8 mouse cellular contexts compared by ENCODE assay signal in the genomic region with DNA sequence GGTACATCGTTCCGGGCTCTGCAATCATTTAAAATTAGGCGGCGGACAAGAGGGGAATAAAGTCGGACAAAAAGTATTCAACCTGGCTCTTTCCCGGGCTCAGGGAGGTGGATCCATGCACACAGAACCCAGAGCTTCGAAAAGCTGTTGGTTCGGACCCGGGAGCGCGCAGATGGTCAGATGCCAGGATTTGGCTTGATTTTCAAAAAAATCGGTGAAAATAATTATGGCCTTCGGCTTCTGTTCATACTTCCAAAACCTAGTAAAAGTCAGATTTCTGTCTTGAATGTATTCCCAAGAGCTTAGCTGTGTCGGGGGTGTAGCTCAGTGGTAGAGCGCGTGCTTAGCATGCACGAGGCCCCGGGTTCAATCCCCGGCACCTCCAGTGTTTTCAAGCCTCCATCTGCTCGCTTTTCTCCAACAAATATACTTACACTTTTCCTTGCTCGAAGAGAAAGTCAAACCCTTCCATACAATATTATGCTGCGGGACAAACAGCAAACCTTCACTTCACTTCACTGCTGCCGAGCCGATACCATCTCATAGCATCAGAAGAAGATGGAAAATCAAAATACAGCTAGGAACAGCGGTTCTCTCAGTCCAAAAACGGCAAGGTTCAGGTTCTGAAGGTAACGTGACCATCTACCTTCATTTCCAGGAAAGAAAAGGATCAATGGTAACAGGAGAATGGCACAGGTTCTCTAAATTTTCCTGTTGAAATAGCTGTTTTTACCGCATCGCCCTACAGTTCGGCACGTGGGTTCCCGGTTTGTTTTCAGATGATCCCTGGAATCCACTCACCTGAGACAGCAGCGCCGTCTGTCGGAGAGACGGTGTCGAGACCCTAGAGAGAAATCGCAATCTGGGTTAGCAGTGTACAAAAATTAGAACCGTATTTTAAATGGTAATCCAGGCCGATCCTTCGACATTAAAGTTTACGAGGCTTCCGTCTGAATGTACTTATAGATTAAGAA. TPM values are rescaled to one million over a fixed set of nuclear protein-coding genes. Genes with fewer than 3 reads are reported as not detected.
A peak's percentile ranks its signal among the peaks of the same experiment; 100 is the strongest.
DNase-seq lines count a peak whose midpoint lies in the region; ATAC-seq and TF ChIP-seq lines count a peak whose summit lies in the region.

No protein-coding gene starts in this region.

- peak; percentile 89 for DNase-seq in MEL (ENCODE audit: low read depth, low spot score)
- peak; percentile 86 to 90 for DNase-seq in cerebellum, adult 2 months
- DNase-seq in forebrain, postnatal 0 days = peak; percentile 92
- DNase-seq in heart, postnatal 4 days = peak; percentile 72
- peak; percentile 72 to 91 for DNase-seq in layer of hippocampus, adult 8-10 months (ENCODE audit: low spot score in 2 of 2)
- DNase-seq in lung, embryonic 14.5 days = peak; percentile 95
- peak; percentile 69 for DNase-seq in testis, postnatal 14 days (ENCODE audit: low spot score)

- H3K9me3 ChIP-seq in MEL (replicated peaks; ENCODE audit: insufficient read depth, low read length) = no peaks in the 10 kb centered on the region
- no peaks in the 10 kb centered on the region for H3K9me3 ChIP-seq in forebrain, postnatal 0 days (ENCODE audit: low read length)
- H3K9me3 ChIP-seq in lung, embryonic 14.5 days (ENCODE audit: low read depth, low read length) = no peaks in the 10 kb centered on the region

- no peak overlapping the region for H3K27ac ChIP-seq in MEL (ENCODE audit: control insufficient read depth, low read depth, low read length)
- no peak overlapping the region for H3K27ac ChIP-seq in cerebellum, adult 2 months (ENCODE audit: insufficient read depth, low read length)
- H3K27ac ChIP-seq in forebrain, postnatal 0 days (ENCODE audit: low read depth, low read length) = peak overlapping the region; percentile 60; the same call in 1 of the 2 replicates
- H3K27ac ChIP-seq in lung, embryonic 14.5 days (ENCODE audit: low read depth) = peak overlapping the region; percentile 46

- under 1% methylated on average over 43 of the region's 43 CpGs for WGBS in cerebellum, adult 2 months
- WGBS in forebrain, postnatal 0 days = 1% methylated on average over 43 of the region's 43 CpGs
- under 1% methylated on average over 43 of the region's 43 CpGs for WGBS in lung, embryonic 14.5 days

- TF ChIP-seq RAD21 in MEL (IDR thresholded peaks at IDR 0.05; ENCODE audit: low read depth, low read length) = peak; percentile 91

- H3K4me3 ChIP-seq in MEL (ENCODE audit: control insufficient read depth in 1 of 2, insufficient read depth in 1 of 2, low read depth in 2 of 2, low read length in 2 of 2) = peak overlapping the region; percentile 56 to 80
- H3K4me3 ChIP-seq in cerebellum, adult 2 months (replicated peaks; ENCODE audit: insufficient read depth, low read depth, low read length) = peak overlapping the region; percentile 89
- H3K4me3 ChIP-seq in forebrain, postnatal 0 days (ENCODE audit: low read depth, low read length) = peak overlapping the region; percentile 52
- peak overlapping the region; percentile 47 for H3K4me3 ChIP-seq in lung, embryonic 14.5 days (ENCODE audit: low read depth, low read length)

- no peaks in the 10 kb centered on the region; a peak in 2 of 4 replicates for H3K27me3 ChIP-seq in MEL (ENCODE audit: control insufficient read depth in 1 of 2, insufficient read depth in 2 of 2, low read length in 2 of 2)
- H3K27me3 ChIP-seq in cerebellum, adult 2 months (ENCODE audit: control insufficient read depth, insufficient read depth, low read length) = no peaks in the 10 kb centered on the region
- H3K27me3 ChIP-seq in forebrain, postnatal 0 days (ENCODE audit: insufficient read depth, low read length) = no peaks in the 10 kb centered on the region
- H3K27me3 ChIP-seq in lung, embryonic 14.5 days (ENCODE audit: insufficient read depth, low read length) = no peaks in the 10 kb centered on the region

- peak overlapping the region; percentile 48 for H3K4me2 ChIP-seq in forebrain, postnatal 0 days (ENCODE audit: low read depth)
- H3K4me2 ChIP-seq in lung, embryonic 14.5 days = peak overlapping the region; percentile 80

- TF ChIP-seq CTCF in MEL (IDR thresholded peaks at IDR 0.05 in 2 of 3, conservative IDR thresholded peaks at IDR 0.05 in 1 of 3; ENCODE audit: control insufficient read depth in 1 of 3, insufficient read depth in 1 of 3, low read depth in 2 of 3, low read length in 3 of 3, poor library complexity in 1 of 3, severe bottlenecking in 1 of 3) = peak; percentile 85 to 87 (median 85)
- TF ChIP-seq CTCF in cerebellum, adult 2 months (IDR thresholded peaks at IDR 0.05; ENCODE audit: borderline replicate concordance, insufficient read depth, low read depth, low read length) = peak; percentile 85
- TF ChIP-seq CTCF in forebrain, postnatal 0 days (IDR thresholded peaks at IDR 0.05; ENCODE audit: low read depth) = peak; percentile 86
- peak; percentile 68 for TF ChIP-seq CTCF in lung, embryonic 14.5 days (IDR thresholded peaks at IDR 0.05; ENCODE audit: low read depth)

- TF ChIP-seq EP300 in MEL (IDR thresholded peaks at IDR 0.05; ENCODE audit: low read depth in 1 of 2, low read length in 2 of 2) = no peak

- no peak for TF ChIP-seq POLR2A in MEL (IDR thresholded peaks at IDR 0.05; ENCODE audit: control insufficient read depth in 1 of 2, insufficient read depth in 1 of 2, low read depth in 1 of 2, low read length in 2 of 2, poor library complexity in 1 of 2)
- no peak for TF ChIP-seq POLR2A in cerebellum, adult 2 months (IDR thresholded peaks at IDR 0.05; ENCODE audit: borderline replicate concordance, insufficient read depth, low read length)

- no peaks in the 10 kb centered on the region for H3K36me3 ChIP-seq in MEL (ENCODE audit: control insufficient read depth in 1 of 2, insufficient read depth in 2 of 2, low read length in 2 of 2)
- H3K36me3 ChIP-seq in forebrain, postnatal 0 days (ENCODE audit: insufficient read depth) = no peaks in the 10 kb centered on the region
- no peaks in the 10 kb centered on the region for H3K36me3 ChIP-seq in lung, embryonic 14.5 days (ENCODE audit: insufficient read depth)

- no peaks in the 10 kb centered on the region for H3K4me1 ChIP-seq in MEL (ENCODE audit: control insufficient read depth in 1 of 2, insufficient read depth in 2 of 2, low read length in 2 of 2)
- H3K4me1 ChIP-seq in cerebellum, adult 2 months (ENCODE audit: control insufficient read depth, insufficient read depth, low read length) = no peaks in the 10 kb centered on the region
- H3K4me1 ChIP-seq in forebrain, postnatal 0 days (ENCODE audit: insufficient read depth) = no peaks in the 10 kb centered on the region
- H3K4me1 ChIP-seq in lung, embryonic 14.5 days (ENCODE audit: insufficient read depth) = no peaks in the 10 kb centered on the region

- H3K9ac ChIP-seq in MEL (ENCODE audit: control insufficient read depth, low read depth, low read length, poor library complexity, severe bottlenecking) = peak overlapping the region; percentile 68
- H3K9ac ChIP-seq in forebrain, postnatal 0 days = peak overlapping the region; percentile 45
- H3K9ac ChIP-seq in lung, embryonic 14.5 days = peak overlapping the region; percentile 40

- peak; percentile 97 for ATAC-seq in forebrain, postnatal 0 days
- ATAC-seq in lung, embryonic 14.5 days (ENCODE audit: insufficient read depth) = peak; percentile 99
- ATAC-seq in neutrophil, adult 5-6 weeks (ENCODE audit: extremely low read depth, insufficient number of reproducible peaks, low FRiP score, poor library complexity, severe bottlenecking) = 0 out of 2 replicates have a peak, but pooled peaks have one; percentile 44

- H3K79me2 ChIP-seq in MEL (ENCODE audit: control insufficient read depth, insufficient read depth, low read length, poor library complexity) = no peaks in the 10 kb centered on the region; the same call in 1 of the 2 replicates

TF ChIP-seq in MEL, 35 proteins besides CTCF, POLR2A, EP300 and RAD21 (continues in another document):
- TF ChIP-seq GABPA (IDR thresholded peaks at IDR 0.05; ENCODE audit: low read depth, low read length) = no peak
- TF ChIP-seq JUND (IDR thresholded peaks at IDR 0.05; ENCODE audit: low read depth, low read length) = peak; percentile 68; the same call in 1 of the 2 replicates
- TF ChIP-seq MAFK (IDR thresholded peaks at IDR 0.05; ENCODE audit: borderline replicate concordance, low read depth, low read length) = peak; percentile 98
- TF ChIP-seq USF1 (IDR thresholded peaks at IDR 0.05; ENCODE audit: low read depth, low read length) = peak; percentile 78
- no peak for TF ChIP-seq POLR2AphosphoS2 (IDR thresholded peaks at IDR 0.05; ENCODE audit: low read length)
- TF ChIP-seq BHLHE40 (IDR thresholded peaks at IDR 0.05; ENCODE audit: borderline replicate concordance, low read depth, low read length) = peak; percentile 86
- TF ChIP-seq GATA1 (IDR thresholded peaks at IDR 0.05; ENCODE audit: low read depth, low read length) = no peak
- no peak for TF ChIP-seq POLR2AphosphoS5 (IDR thresholded peaks at IDR 0.05; ENCODE audit: borderline replicate concordance, low read depth, low read length)
- peak; percentile 64; the same call in 1 of the 2 replicates for TF ChIP-seq RCOR1 (IDR thresholded peaks at IDR 0.05; ENCODE audit: low read depth, low read length)
- TF ChIP-seq E2F4 (IDR thresholded peaks at IDR 0.05; ENCODE audit: borderline replicate concordance, low read depth, low read length) = peak; percentile 70
- no peak for TF ChIP-seq MYB (IDR thresholded peaks at IDR 0.05; ENCODE audit: low read depth, low read length)

RNA-seq across cellular contexts. Expression of a gene that starts 54.8 kb away (rescaled TPM):
- 257 and 258 TPM in 2 replicates for total RNA-seq in MEL (2012; rRNA removed)
- 100 to 1,000 TPM; 311 to 339 TPM for polyA plus RNA-seq in MEL (2012; ENCODE audit: insufficient read depth in 1 of 2, insufficient read length in 2 of 2, low read depth in 1 of 2, low replicate concordance in 2 of 2, missing spikeins in 1 of 2)
- polyA plus RNA-seq in cerebellum, adult 2 months (2012; rRNA removed) = 27.0 and 28.9 TPM in 2 replicates
- 81.7 and 90.9 TPM in 2 replicates for total RNA-seq in forebrain, postnatal 0 days (2014; rRNA removed)
- 72.7 and 85.3 TPM in 2 replicates for polyA plus RNA-seq in forebrain, postnatal 0 days (2015; fragmentation: Nextera tagmentation; extraction: Ambion mirVana)
- 10 to 100 TPM; 43.2 to 43.9 TPM for total RNA-seq in heart, postnatal 4 days (2021)
- total RNA-seq in layer of hippocampus, adult 8-10 months (2022) = 10 to 100 TPM; 37.2 to 44.2 (median 40.2) TPM
- 158 and 173 TPM in 2 replicates for polyA plus RNA-seq in lung, embryonic 14.5 days (2014; fragmentation: Nextera tagmentation; extraction: Ambion mirVana)
- total RNA-seq in neutrophil, adult 5-6 weeks (2017) = 85.7 and 96.0 TPM in 2 replicates

RNA-seq across cellular contexts. Expression of a gene that starts 58.5 kb away (rescaled TPM):
- total RNA-seq in MEL (2012; rRNA removed) = not detected in 2 replicates
- not detected for polyA plus RNA-seq in MEL (2012; ENCODE audit: insufficient read depth in 1 of 2, insufficient read length in 2 of 2, low read depth in 1 of 2, low replicate concordance in 2 of 2, missing spikeins in 1 of 2)
- polyA plus RNA-seq in cerebellum, adult 2 months (2012; rRNA removed) = not detected in 2 replicates
- not detected in 2 replicates for total RNA-seq in forebrain, postnatal 0 days (2014; rRNA removed)
- not detected in 2 replicates for polyA plus RNA-seq in forebrain, postnatal 0 days (2015; fragmentation: Nextera tagmentation; extraction: Ambion mirVana)
- total RNA-seq in heart, postnatal 4 days (2021) = not detected
- total RNA-seq in layer of hippocampus, adult 8-10 months (2022) = not detected
- not detected in 2 replicates for polyA plus RNA-seq in lung, embryonic 14.5 days (2014; fragmentation: Nextera tagmentation; extraction: Ambion mirVana)
- not detected in 2 replicates for total RNA-seq in neutrophil, adult 5-6 weeks (2017)

Comparison
In these comparisons a context has a peak if more than half of its experiments do, and no peak if none do; other contexts are left out.
1. H3K27ac ChIP-seq: peak in forebrain, postnatal 0 days (single experiment) and lung, embryonic 14.5 days (single experiment); none in MEL (single experiment) and cerebellum, adult 2 months (single experiment).
2. ATAC-seq: peak in every context shown above with its lines; median percentile 99 in lung, embryonic 14.5 days; 97 in forebrain, postnatal 0 days; 44 in neutrophil, adult 5-6 weeks.
3. Peak in every context shown above with its lines, with median percentiles within 50 percentile points of each other: DNase-seq, H3K4me3 ChIP-seq, H3K9ac ChIP-seq and CTCF ChIP-seq.